Mouse (Mus musculus) heart, embryonic 14.5 days (tissue): ENCODE results near the gene Slc25a26. TPM values are rescaled to one million over a fixed set of nuclear protein-coding genes. Genes with fewer than 3 reads are reported as not detected.

ENCODE experiments used
- ATAC-seq: fragments of 200-750 bp; cut with Nextera tagmentation; 2 replicates; pipeline ENCODE4 v1.8.0; 2017; ENCODE audit warnings: low read depth, moderate TSS enrichment; ENCODE audit not compliant: insufficient number of reproducible peaks, insufficient read depth, low FRiP score
- H3K27ac ChIP-seq, 2 experiments: fragments of 200-500 bp in 1 of 2; fragments of 300-500 bp in 1 of 2; sonication (generic) in 1 of 2; replicated peaks in 1 of 2; 2 replicates each; pipeline ENCODE4 v1.5.1; 2012 to 2014; ENCODE audit warnings: low read depth in 2 of 2, low read length in 2 of 2, control low read depth in 1 of 2, mild to moderate bottlenecking in 1 of 2, mixed read lengths in 1 of 2; ENCODE audit not compliant: control insufficient read depth in 1 of 2, insufficient read depth in 1 of 2
- H3K27me3 ChIP-seq: fragments of 300-500 bp; sonication (generic); 2 replicates; pipeline ENCODE4 v1.6.1; 2014; ENCODE audit warnings: mild to moderate bottlenecking, low read length, control low read depth; ENCODE audit not compliant: control insufficient read depth, insufficient read depth
- H3K36me3 ChIP-seq: fragments of 300-500 bp; sonication (generic); 2 replicates; pipeline ENCODE4 v1.6.1; 2014; ENCODE audit warnings: mild to moderate bottlenecking, control low read depth, low read length, mixed read lengths; ENCODE audit not compliant: control insufficient read depth, insufficient read depth
- H3K4me1 ChIP-seq, 2 experiments: fragments of 200-500 bp in 1 of 2; fragments of 300-500 bp in 1 of 2; sonication (generic) in 1 of 2; 2 replicates each; pipeline ENCODE4 v1.6.1; 2012 to 2014; ENCODE audit warnings: low read length in 2 of 2, control low read depth in 1 of 2, mixed read lengths in 1 of 2; ENCODE audit not compliant: control insufficient read depth in 2 of 2, insufficient read depth in 2 of 2
- H3K4me2 ChIP-seq: fragments of 300-500 bp; sonication (generic); 2 replicates; pipeline ENCODE4 v1.6.1; 2014; ENCODE audit warnings: mild to moderate bottlenecking, low read length
- H3K4me3 ChIP-seq, 2 experiments: fragments of 200-500 bp in 1 of 2; fragments of 300-500 bp in 1 of 2; sonication (generic) in 1 of 2; 2 replicates each; pipeline ENCODE4 v1.5.1; 2012 to 2014; ENCODE audit warnings: low read length in 2 of 2, mild to moderate bottlenecking in 2 of 2, control low read depth in 1 of 2, low read depth in 1 of 2, moderate library complexity in 1 of 2; ENCODE audit not compliant: control insufficient read depth in 1 of 2, insufficient read depth in 1 of 2
- H3K9ac ChIP-seq: fragments of 300-500 bp; sonication (generic); 2 replicates; pipeline ENCODE4 v1.6.1; 2014; ENCODE audit warnings: mild to moderate bottlenecking, low read length
- H3K9me3 ChIP-seq: fragments of 300-500 bp; sonication (generic); 2 replicates; pipeline ENCODE4 v1.6.1; 2016; ENCODE audit warnings: low read length, control low read depth; ENCODE audit not compliant: control insufficient read depth
- WGBS: fragments of 180-500 bp; shearing (Covaris S2); extraction: QIAGEN DNeasy Blood & Tissue Kit; methylation state at CpG from one replicate; pipeline ENCODE4 v1.1.7; 2014; 5-methylcytosine and 5-hydroxymethylcytosine counted together
- polyA plus RNA-seq: library from polyadenylated mRNA; unstranded; fragments of >200 nt; fragmentation: Nextera tagmentation; extraction: Ambion mirVana; gene quantifications from 2 replicates; pipeline ENCODE4 v1.2.1, GENCODE M21; 2014

Slc25a26 gene
- polyA plus RNA-seq, 1 experiment from 2014 or later = 13.7 TPM

- Histone ChIP-seq H3K27me3 (no peaks in the 10 kb centered on the region), H3K9me3 (no peaks in the 10 kb centered on the region), H3K27ac (no peak overlapping the region), H3K4me2 (no peak overlapping the region), H3K4me3 (no peak overlapping the region), H3K9ac (no peak overlapping the region), H3K36me3 (peaks cover 23% of the 10 kb centered on the region), H3K4me1 (peaks cover 40 to 48% of the 10 kb centered on the region in 2 experiments)
- WGBS = 75% methylated on average over 13 of the region's 13 CpGs
- ATAC-seq = no peak
Observed at GRCm38 (mm10) chr6:94599016-94599415, 98.9 kb downstream of the Slc25a26 start.

- no peak for ATAC-seq
- Histone ChIP-seq H3K27ac (no peak overlapping the region), H3K4me2 (no peak overlapping the region), H3K36me3 (peaks cover 44% of the 10 kb centered on the region), H3K27me3 (no peaks in the 10 kb centered on the region), H3K4me1 (peaks cover 29% of the 10 kb centered on the region in 2 experiments), H3K9me3 (no peaks in the 10 kb centered on the region), H3K9ac (no peak overlapping the region), H3K4me3 (no peak overlapping the region)
- WGBS = 54% methylated on average over 5 of the region's 5 CpGs
Observed at GRCm38 (mm10) chr6:94601101-94601500, 101.0 kb downstream of the Slc25a26 start.

- Histone ChIP-seq H3K4me1 (peaks cover 24 to 25% of the 10 kb centered on the region in 2 experiments), H3K27me3 (no peaks in the 10 kb centered on the region), H3K27ac (no peak overlapping the region), H3K9me3 (no peaks in the 10 kb centered on the region), H3K36me3 (peaks cover 51% of the 10 kb centered on the region), H3K4me3 (no peak overlapping the region), H3K9ac (no peak overlapping the region), H3K4me2 (no peak overlapping the region)
- 74% methylated on average over 5 of the region's 5 CpGs for WGBS
- no peak for ATAC-seq
Observed at GRCm38 (mm10) chr6:94601811-94602210, 101.7 kb downstream of the Slc25a26 start.

- WGBS = 62% methylated on average over 3 of the region's 3 CpGs
- Histone ChIP-seq H3K36me3 (peaks cover 73% of the 10 kb centered on the region), H3K27ac (no peak overlapping the region), H3K4me2 (no peak overlapping the region), H3K9me3 (no peaks in the 10 kb centered on the region), H3K27me3 (no peaks in the 10 kb centered on the region), H3K9ac (no peak overlapping the region), H3K4me3 (no peak overlapping the region), H3K4me1 (peaks cover 6 to 8% of the 10 kb centered on the region in 2 experiments; a peak in 3 of 4 replicates)
- no peak for ATAC-seq
Observed at GRCm38 (mm10) chr6:94604072-94604471, 103.9 kb downstream of the Slc25a26 start.

- no peak overlapping the region for H3K4me2 ChIP-seq
- no peak for ATAC-seq
- H3K27ac ChIP-seq = no peak overlapping the region
- no peak overlapping the region for H3K9ac ChIP-seq
- H3K36me3 ChIP-seq = peaks cover 78% of the 10 kb centered on the region
- WGBS = 90% methylated on average over 2 of the region's 2 CpGs
- no peaks in the 10 kb centered on the region for H3K27me3 ChIP-seq
- H3K4me1 ChIP-seq = peaks cover 3 to 5% of the 10 kb centered on the region in 2 experiments; a peak in 2 of 4 replicates
- H3K9me3 ChIP-seq = no peaks in the 10 kb centered on the region
- H3K4me3 ChIP-seq = no peak overlapping the region
Observed at GRCm38 (mm10) chr6:94604546-94604945, 104.4 kb downstream of the Slc25a26 start.

- H3K27me3 ChIP-seq = no peaks in the 10 kb centered on the region
- no peak overlapping the region for H3K9ac ChIP-seq
- WGBS = 82% methylated on average over 6 of the region's 6 CpGs
- peaks cover 0 to 4% of the 10 kb centered on the region in 2 experiments; a peak in 1 of 4 replicates for H3K4me1 ChIP-seq
- H3K4me3 ChIP-seq = no peak overlapping the region
- no peak overlapping the region for H3K4me2 ChIP-seq
- H3K27ac ChIP-seq = no peak overlapping the region
- H3K9me3 ChIP-seq = no peaks in the 10 kb centered on the region
- no peak for ATAC-seq
- H3K36me3 ChIP-seq = peaks cover 93% of the 10 kb centered on the region
Observed at GRCm38 (mm10) chr6:94613235-94613895, 113.2 kb downstream of the Slc25a26 start.

- H3K4me3 ChIP-seq = no peak overlapping the region
- WGBS = 64% methylated on average over 6 of the region's 6 CpGs
- no peak overlapping the region for H3K27ac ChIP-seq
- H3K4me1 ChIP-seq = peaks cover under 1 to 13% of the 10 kb centered on the region in 2 experiments; a peak in 3 of 4 replicates
- peaks cover 89% of the 10 kb centered on the region for H3K36me3 ChIP-seq
- H3K9ac ChIP-seq = no peak overlapping the region
- H3K9me3 ChIP-seq = no peaks in the 10 kb centered on the region
- H3K4me2 ChIP-seq = no peak overlapping the region
- ATAC-seq = no peak
- no peaks in the 10 kb centered on the region for H3K27me3 ChIP-seq
Observed at GRCm38 (mm10) chr6:94614346-94614745, 114.2 kb downstream of the Slc25a26 start.

- Histone ChIP-seq H3K4me1 (peaks cover 8 to 23% of the 10 kb centered on the region in 2 experiments; a peak in 3 of 4 replicates), H3K27me3 (no peaks in the 10 kb centered on the region), H3K4me2 (no peak overlapping the region), H3K27ac (no peak overlapping the region), H3K4me3 (no peak overlapping the region), H3K9me3 (no peaks in the 10 kb centered on the region), H3K9ac (no peak overlapping the region), H3K36me3 (peaks cover 86% of the 10 kb centered on the region)
- 86% methylated on average over 4 of the region's 4 CpGs for WGBS
- ATAC-seq = no peak
Observed at GRCm38 (mm10) chr6:94615936-94616335, 115.8 kb downstream of the Slc25a26 start.
